Mouse (Mus musculus): ENCODE measurements at regions not wholly inside any gene's neighbourhood (a gene's known extent, or its start where the extent isn't known, plus 50 kb on each side); places are given as distances from the start of the nearest gene placed in this dataset.

DNA sequence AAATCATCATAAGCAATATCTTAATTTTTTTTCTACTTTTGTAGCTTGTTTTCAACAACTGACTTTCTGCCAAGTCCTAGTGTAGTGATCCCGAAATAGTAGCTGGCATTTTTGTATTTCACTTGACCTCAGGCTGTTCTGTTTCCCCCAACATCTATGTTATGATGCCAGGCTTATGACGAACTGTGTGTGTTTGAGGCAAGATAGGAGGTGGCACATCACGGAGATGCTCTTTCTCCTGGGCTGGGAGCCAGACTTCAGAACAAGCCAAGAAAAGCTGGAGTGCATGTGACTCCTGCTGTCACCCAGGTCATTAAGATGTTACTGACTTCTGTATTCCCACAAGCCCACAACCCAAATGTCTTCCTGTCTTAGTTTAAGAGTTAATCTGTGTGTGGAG, 208.7 kb downstream of the Chrm2 start:
- TF ChIP-seq CTCF (IDR thresholded peaks at IDR 0.05; ENCODE audit: borderline replicate concordance, extremely low read depth, insufficient read depth, insufficient read length): no peak
- TF ChIP-seq POLR2A (IDR thresholded peaks at IDR 0.05; ENCODE audit: borderline replicate concordance, extremely low read depth, insufficient read depth, insufficient read length, poor library complexity, severe bottlenecking): no peak

Measured in brain, embryonic 14.5 days (tissue).